Comparison of ENCODE assay signal across 18 mouse cellular contexts in genomic region chr11:27027243-27027852, GRCm38 (mm10).
"Had no signal": no experiment of that assay in that cellular context is flagged by ENCODE, and none has a peak within 500 bp of the region (broad histone marks: within the 10 kb centered on the region; RNA-seq: fewer than 3 reads in every experiment).

No protein-coding gene starts in this region.

- H3K36me3 ChIP-seq: lung, embryonic 15.5 days; midbrain, embryonic 12.5 days; neural tube, embryonic 12.5 days; neural tube, embryonic 15.5 days had no signal

- DNase-seq: kidney, adult 18-20 months; kidney, adult 9 months; kidney, postnatal 14 days; kidney, postnatal 4 days; lung, adult 18-20 months; lung, postnatal 10 days; lung, postnatal 36 days; thymus, adult 2 months; thymus, postnatal 14 days; thymus, postnatal 4 days had no signal

- H3K27ac ChIP-seq: liver, embryonic 14.5 days; lung, embryonic 15.5 days; midbrain, embryonic 12.5 days; neural tube, embryonic 12.5 days; neural tube, embryonic 15.5 days; stomach, postnatal 0 days had no signal

- H3K9ac ChIP-seq: liver, embryonic 14.5 days; lung, embryonic 15.5 days; midbrain, embryonic 12.5 days; neural tube, embryonic 12.5 days; neural tube, embryonic 15.5 days had no signal

- H3K27me3 ChIP-seq: lung, embryonic 15.5 days; midbrain, embryonic 12.5 days; neural tube, embryonic 12.5 days; neural tube, embryonic 15.5 days had no signal

- H3K4me1 ChIP-seq: lung, embryonic 15.5 days; midbrain, embryonic 12.5 days; neural tube, embryonic 12.5 days; neural tube, embryonic 15.5 days had no signal

- H3K4me3 ChIP-seq: lung, embryonic 15.5 days; midbrain, embryonic 12.5 days; neural tube, embryonic 12.5 days; neural tube, embryonic 15.5 days had no signal

- H3K9me3 ChIP-seq: lung, embryonic 15.5 days; midbrain, embryonic 12.5 days; neural tube, embryonic 12.5 days; neural tube, embryonic 15.5 days had no signal

- ATAC-seq: intestine, embryonic 16.5 days; midbrain, embryonic 16.5 days had no signal

- H3K4me2 ChIP-seq: lung, embryonic 15.5 days; midbrain, embryonic 12.5 days; neural tube, embryonic 12.5 days; neural tube, embryonic 15.5 days had no signal
